Mouse (Mus musculus) kidney, embryonic 16.5 days (tissue): Measurements from ENCODE around the gene Ints12. TPM values are rescaled to one million over a fixed set of nuclear protein-coding genes. Genes with fewer than 3 reads are reported as not detected.

ENCODE experiments used
- ATAC-seq: fragments of 200-750 bp; cut with Nextera tagmentation; 2 replicates; pipeline ENCODE4 v1.8.0; 2017; ENCODE audit warnings: moderate TSS enrichment; ENCODE audit not compliant: low FRiP score, low TSS enrichment
- H3K27ac ChIP-seq: fragments of 300-500 bp; sonication (generic); 2 replicates; pipeline ENCODE4 v1.5.1; 2014; ENCODE audit warnings: low read length
- H3K27me3 ChIP-seq: fragments of 300-500 bp; sonication (generic); 2 replicates; pipeline ENCODE4 v1.6.1; 2014; ENCODE audit warnings: low read length, control low read depth, mixed read lengths; ENCODE audit not compliant: insufficient read depth
- H3K36me3 ChIP-seq: fragments of 300-500 bp; sonication (generic); 2 replicates; pipeline ENCODE4 v1.6.1; 2014; ENCODE audit warnings: low read length, control low read depth, mixed read lengths; ENCODE audit not compliant: insufficient read depth
- H3K4me1 ChIP-seq: fragments of 300-500 bp; sonication (generic); 2 replicates; pipeline ENCODE4 v1.6.1; 2014; ENCODE audit warnings: low read length, control low read depth, mixed read lengths; ENCODE audit not compliant: insufficient read depth
- H3K4me2 ChIP-seq: fragments of 300-500 bp; sonication (generic); replicated peaks from 2 replicates; pipeline ENCODE4 v1.6.1; 2014; ENCODE audit warnings: low read depth, low read length
- H3K4me3 ChIP-seq: fragments of 300-500 bp; sonication (generic); 2 replicates; pipeline ENCODE4 v1.5.1; 2014; ENCODE audit warnings: mild to moderate bottlenecking, low read length
- H3K9ac ChIP-seq: fragments of 300-500 bp; sonication (generic); replicated peaks from 2 replicates; pipeline ENCODE4 v1.6.1; 2014; ENCODE audit warnings: low read length
- H3K9me3 ChIP-seq: fragments of 300-500 bp; sonication (generic); 2 replicates; pipeline ENCODE4 v1.6.1; 2016; ENCODE audit warnings: low read length, control low read depth
- WGBS: fragments of 180-500 bp; shearing (Covaris S2); extraction: QIAGEN DNeasy Blood & Tissue Kit; methylation state at CpG from one replicate; pipeline ENCODE4 v1.1.7; 2014; 5-methylcytosine and 5-hydroxymethylcytosine counted together
- polyA plus RNA-seq: library from polyadenylated mRNA; unstranded; fragments of >200 nt; fragmentation: Nextera tagmentation; extraction: Ambion mirVana; gene quantifications from 2 replicates; pipeline ENCODE4 v1.2.1, GENCODE M21; 2015

The Ints12 gene
- polyA plus RNA-seq, 1 experiment from 2014 or later, result 24.5 TPM

DNA sequence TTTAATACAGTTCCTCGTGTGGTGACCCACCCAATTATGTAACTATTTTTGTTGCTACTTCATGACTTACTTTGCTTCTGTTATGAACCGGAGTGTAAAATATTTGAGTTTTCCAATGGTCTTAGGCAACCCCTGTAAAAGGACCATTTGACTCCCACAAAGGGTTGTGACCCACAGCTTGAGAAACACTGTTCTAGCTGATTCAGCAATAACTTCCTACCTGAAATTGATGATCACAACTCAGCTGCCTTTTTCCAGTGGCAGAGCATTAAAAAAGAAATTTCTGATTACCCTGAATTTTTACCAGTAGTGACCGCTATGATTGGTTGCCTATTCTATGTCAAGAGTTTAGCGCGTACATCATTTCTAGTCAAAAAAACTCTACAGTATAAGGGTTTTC, 39.7 kb downstream of the Ints12 start:
- 94% methylated on average over 5 of the region's 5 CpGs for WGBS
- Histone ChIP-seq H3K9ac (no peak overlapping the region), H3K27me3 (no peaks in the 10 kb centered on the region), H3K4me1 (no peaks in the 10 kb centered on the region), H3K27ac (no peak overlapping the region), H3K9me3 (no peaks in the 10 kb centered on the region), H3K4me2 (no peak overlapping the region), H3K36me3 (peaks cover 2% of the 10 kb centered on the region; the same call in 1 of the 2 replicates), H3K4me3 (no peak overlapping the region)
- ATAC-seq, result no peak

DNA sequence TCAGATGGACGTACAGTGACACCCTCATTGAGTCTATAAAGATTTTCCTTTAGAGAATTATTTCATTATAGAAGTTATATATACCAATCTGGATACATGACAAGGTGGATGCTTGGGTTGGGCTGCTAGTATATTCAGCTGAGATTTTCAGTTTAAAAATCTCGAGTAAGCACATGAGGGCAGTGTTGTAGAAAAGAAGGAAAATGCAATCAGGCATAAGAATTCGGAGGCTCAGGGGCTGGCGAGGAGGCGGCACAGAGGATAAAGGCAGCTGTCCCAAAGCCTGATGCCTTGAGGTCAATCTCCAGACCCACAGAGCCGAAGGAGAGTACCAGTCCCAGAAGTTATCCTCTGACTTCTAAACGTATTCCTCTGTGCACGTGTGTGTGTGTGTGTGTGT, 41.0 kb downstream of the Ints12 start:
- Histone ChIP-seq H3K27me3 (no peaks in the 10 kb centered on the region), H3K4me3 (no peak overlapping the region), H3K9ac (no peak overlapping the region), H3K4me2 (no peak overlapping the region), H3K36me3 (peaks cover 2% of the 10 kb centered on the region; the same call in 1 of the 2 replicates), H3K9me3 (no peaks in the 10 kb centered on the region), H3K4me1 (no peaks in the 10 kb centered on the region), H3K27ac (no peak overlapping the region)
- no peak for ATAC-seq
- WGBS, result 76% methylated on average over 8 of the region's 8 CpGs

DNA sequence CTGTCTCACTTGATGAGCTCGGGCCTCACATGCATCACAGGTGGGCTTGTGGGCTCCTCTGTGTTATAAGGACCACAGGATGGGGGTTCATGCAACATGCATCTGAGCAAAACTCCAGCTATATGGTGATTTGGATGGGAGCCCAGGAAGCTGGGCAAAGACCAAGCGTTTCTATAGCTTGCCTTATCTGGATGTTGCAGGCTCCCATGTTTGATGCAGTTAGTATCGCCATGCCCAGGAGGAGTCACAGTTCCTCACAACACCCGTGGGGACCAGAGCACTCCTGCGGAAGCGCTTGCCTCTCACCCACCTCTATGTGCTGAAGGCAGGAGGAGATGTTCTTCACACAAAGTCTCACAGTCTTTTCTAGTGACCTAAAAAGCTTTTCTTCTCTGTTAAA, 50.2 kb downstream of the Ints12 start:
- Histone ChIP-seq H3K27me3 (no peaks in the 10 kb centered on the region), H3K9me3 (no peaks in the 10 kb centered on the region), H3K27ac (no peak overlapping the region), H3K9ac (no peak overlapping the region), H3K4me2 (no peak overlapping the region), H3K4me3 (no peak overlapping the region), H3K4me1 (no peaks in the 10 kb centered on the region), H3K36me3 (no peaks in the 10 kb centered on the region)
- WGBS, result 91% methylated on average over 6 of the region's 6 CpGs
- no peak for ATAC-seq

DNA sequence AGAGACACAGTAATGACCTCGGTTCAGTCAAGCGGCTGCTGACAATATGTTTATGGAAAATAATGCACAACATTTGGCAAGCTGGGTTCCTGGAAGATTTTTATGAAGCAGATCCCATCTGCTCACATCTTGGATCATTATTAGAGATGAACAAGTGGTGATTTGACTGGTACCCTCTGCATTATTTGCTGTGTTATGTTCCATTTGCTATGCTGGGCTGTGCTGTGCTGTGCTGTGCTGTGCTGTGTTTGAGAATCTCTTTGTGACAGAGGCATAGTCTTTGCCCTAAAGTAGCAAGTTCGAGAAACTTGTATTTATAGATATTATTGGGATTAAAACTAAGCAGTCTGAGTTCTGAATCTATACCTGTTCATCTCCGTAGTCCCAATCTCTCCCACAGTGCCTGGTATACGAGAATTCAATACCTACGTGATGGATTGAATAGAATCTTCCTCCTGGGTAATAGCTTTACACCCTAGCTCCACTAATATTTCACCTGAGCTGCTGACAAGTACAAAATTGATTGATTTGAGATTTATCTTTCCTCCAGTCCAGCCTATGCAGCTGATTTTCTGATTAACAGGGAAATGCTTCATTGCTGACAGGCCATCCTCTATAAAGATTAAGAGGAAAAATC, 53.0 kb downstream of the Ints12 start:
- no peak for ATAC-seq

DNA sequence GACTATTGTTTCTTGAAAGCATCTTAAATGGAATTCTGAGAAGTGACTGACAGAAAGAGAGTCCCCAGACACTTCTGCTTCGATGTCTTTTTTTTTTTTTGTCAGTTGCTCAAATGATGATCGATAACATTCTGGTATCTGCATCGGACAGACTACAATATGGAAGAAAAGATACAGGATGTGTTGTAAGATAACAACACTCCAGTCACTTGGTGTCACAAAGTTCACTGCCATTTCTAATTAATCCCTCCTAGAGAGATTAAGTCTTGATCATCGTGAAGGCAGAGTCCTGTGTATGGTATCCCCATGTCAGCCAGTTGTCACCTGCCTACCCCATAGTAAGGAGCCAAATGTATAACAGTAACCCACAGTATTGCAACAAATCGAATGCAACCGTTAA, 60.0 kb downstream of the Ints12 start:
- H3K27ac ChIP-seq, result no peak overlapping the region
- no peak overlapping the region for H3K4me3 ChIP-seq
- ATAC-seq, result no peak
- no peak overlapping the region for H3K4me2 ChIP-seq
- no peaks in the 10 kb centered on the region for H3K9me3 ChIP-seq
- no peak overlapping the region for H3K9ac ChIP-seq
- H3K27me3 ChIP-seq, result no peaks in the 10 kb centered on the region
- no peaks in the 10 kb centered on the region for H3K4me1 ChIP-seq
- 91% methylated on average over 6 of the region's 6 CpGs for WGBS
- H3K36me3 ChIP-seq, result no peaks in the 10 kb centered on the region

More for the DNA sequence above, 53.0 kb downstream of the Ints12 start:
- Histone ChIP-seq H3K27me3 (no peaks in the 10 kb centered on the region), H3K9me3 (no peaks in the 10 kb centered on the region), H3K4me3 (no peak overlapping the region), H3K9ac (no peak overlapping the region), H3K27ac (no peak overlapping the region), H3K36me3 (no peaks in the 10 kb centered on the region), H3K4me2 (no peak overlapping the region), H3K4me1 (no peaks in the 10 kb centered on the region)
- 85% methylated on average over 6 of the region's 6 CpGs for WGBS

DNA sequence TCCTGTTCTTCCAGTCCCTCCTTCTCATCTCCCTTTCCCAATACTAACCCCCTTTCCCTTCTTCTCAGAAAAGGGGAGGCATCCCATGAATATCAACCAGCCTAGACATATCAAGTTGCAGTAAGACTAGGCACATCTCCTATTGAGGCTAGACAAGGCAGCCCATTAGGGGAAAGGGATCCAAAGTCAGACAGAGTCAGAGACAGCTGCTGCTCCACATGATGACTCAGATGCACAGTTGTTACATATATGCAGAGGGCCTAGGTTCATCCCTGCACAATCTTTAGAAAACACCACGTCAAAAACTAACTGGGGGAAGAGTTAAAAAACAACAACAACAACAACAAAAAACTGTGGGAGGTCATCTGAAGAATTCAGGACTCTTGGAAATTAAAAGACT, 61.2 kb downstream of the Ints12 start:
- Histone ChIP-seq H3K4me3 (no peak overlapping the region), H3K4me1 (no peaks in the 10 kb centered on the region), H3K36me3 (no peaks in the 10 kb centered on the region), H3K27me3 (no peaks in the 10 kb centered on the region), H3K4me2 (no peak overlapping the region), H3K27ac (no peak overlapping the region), H3K9me3 (no peaks in the 10 kb centered on the region), H3K9ac (no peak overlapping the region)
- WGBS, result 61% methylated on average over 1 of the region's 1 CpGs
- no peak for ATAC-seq

DNA sequence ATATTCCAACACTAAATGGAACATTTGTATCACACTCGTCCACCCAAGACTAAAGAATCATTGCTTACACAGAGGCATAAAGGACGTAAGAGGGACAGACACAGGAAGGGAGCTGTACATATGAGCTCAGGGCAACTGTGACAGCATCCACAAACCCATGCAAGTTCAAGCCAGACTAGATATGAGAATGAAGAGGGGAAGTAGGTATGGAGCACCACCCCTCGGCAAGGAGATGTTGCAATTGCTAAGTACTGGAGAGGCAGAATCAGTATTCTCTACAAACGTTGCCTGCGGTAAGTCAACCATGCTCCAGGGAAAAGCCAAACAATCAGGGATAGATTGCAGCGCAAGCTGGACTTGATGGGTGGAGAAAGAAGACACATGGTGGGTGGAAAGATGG, 62.0 kb downstream of the Ints12 start:
- H3K4me3 ChIP-seq, result no peak overlapping the region
- no peaks in the 10 kb centered on the region for H3K9me3 ChIP-seq
- no peak for ATAC-seq
- WGBS, result 63% methylated on average over 6 of the region's 6 CpGs
- no peaks in the 10 kb centered on the region for H3K4me1 ChIP-seq
- H3K4me2 ChIP-seq, result no peak overlapping the region
- no peak overlapping the region for H3K9ac ChIP-seq
- H3K27ac ChIP-seq, result no peak overlapping the region
- no peaks in the 10 kb centered on the region for H3K27me3 ChIP-seq
- H3K36me3 ChIP-seq, result no peaks in the 10 kb centered on the region

DNA sequence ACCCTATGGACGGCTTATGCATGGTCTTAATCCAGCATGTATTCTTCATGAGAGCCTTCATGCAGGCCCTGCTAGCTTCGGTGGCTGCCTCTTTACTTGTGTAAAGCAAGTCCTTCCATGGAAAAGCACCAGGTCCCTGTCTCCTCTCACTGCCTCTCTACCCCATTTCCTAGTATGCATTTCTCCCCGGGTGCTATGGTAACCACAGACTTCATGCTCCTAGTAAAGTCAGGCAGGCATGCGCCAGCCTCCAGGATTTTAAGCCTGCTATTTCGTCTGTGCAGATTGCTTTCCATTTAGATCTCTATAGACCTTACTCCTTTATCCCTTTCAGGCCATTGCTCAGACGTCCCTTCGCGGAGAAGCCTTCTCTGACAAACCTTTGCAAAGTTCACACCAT, 63.0 kb downstream of the Ints12 start:
- no peak for ATAC-seq
- Histone ChIP-seq H3K9me3 (no peaks in the 10 kb centered on the region), H3K4me1 (no peaks in the 10 kb centered on the region), H3K27me3 (no peaks in the 10 kb centered on the region), H3K4me2 (no peak overlapping the region), H3K36me3 (no peaks in the 10 kb centered on the region), H3K27ac (no peak overlapping the region), H3K4me3 (no peak overlapping the region), H3K9ac (no peak overlapping the region)
- 77% methylated on average over 8 of the region's 8 CpGs for WGBS

DNA sequence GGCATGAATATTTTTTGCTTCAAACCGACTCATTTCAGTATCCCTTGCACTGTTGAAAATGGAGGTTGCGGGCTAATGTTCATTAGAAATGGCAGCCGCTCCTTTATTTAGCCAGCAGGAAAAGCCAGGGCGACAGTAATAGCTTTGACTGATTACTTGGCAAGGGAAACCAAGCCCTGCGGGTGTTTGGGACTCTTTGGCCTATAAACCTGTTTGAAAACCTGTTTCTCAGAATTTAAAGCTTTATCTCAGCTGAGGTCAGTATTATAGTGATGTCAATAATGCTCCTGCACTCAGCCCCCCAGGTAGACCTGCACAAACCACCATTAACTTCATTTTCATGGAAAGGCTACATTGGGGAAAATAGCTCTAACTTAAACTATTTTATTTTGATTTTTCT, 66.6 kb downstream of the Ints12 start:
- no peak overlapping the region for H3K9ac ChIP-seq
- H3K27ac ChIP-seq, result no peak overlapping the region
- WGBS, result 55% methylated on average over 5 of the region's 5 CpGs
- no peak overlapping the region for H3K4me2 ChIP-seq
- no peak overlapping the region for H3K4me3 ChIP-seq
- no peaks in the 10 kb centered on the region for H3K4me1 ChIP-seq
- no peak for ATAC-seq
- H3K27me3 ChIP-seq, result no peaks in the 10 kb centered on the region
- no peaks in the 10 kb centered on the region for H3K9me3 ChIP-seq
- H3K36me3 ChIP-seq, result no peaks in the 10 kb centered on the region
